Mouse (Mus musculus): ENCODE measurements around the gene Amigo2. TPM values are rescaled to one million over a fixed set of nuclear protein-coding genes. Genes with fewer than 3 reads are reported as not detected.

Gene Amigo2
- total and polyA plus RNA-seq, 3 experiments: 2.3 to 6.9 (median 6.1) TPM

- Histone ChIP-seq H3K4me1 (ENCODE audit: control insufficient read depth, insufficient read depth, low read length) (peaks cover 6% of the 10 kb centered on the region), H3K36me3 (ENCODE audit: control insufficient read depth, insufficient read depth, low read length) (no peaks in the 10 kb centered on the region), H3K27ac (no peak overlapping the region), H3K27me3 (ENCODE audit: control insufficient read depth, insufficient read depth, low read length) (no peaks in the 10 kb centered on the region), H3K9ac (ENCODE audit: low read depth, low read length) (no peak overlapping the region), H3K4me3 (no peak overlapping the region), H3K79me2 (replicated peaks; ENCODE audit: control insufficient read depth, insufficient read depth, low read length) (no peaks in the 10 kb centered on the region)
- DNase-seq: no peak
- intact Hi-C loops (cut with DNase I): no loop called here
- whole genome bisulfite sequencing: 79% methylated on average over 11 of the region's 11 CpGs
- no peak for TF ChIP-seq EP300 (IDR thresholded peaks at IDR 0.05; ENCODE audit: insufficient read depth, low read depth, low read length)
- TF ChIP-seq CTCF (IDR thresholded peaks at IDR 0.05): no peak
- TF ChIP-seq POLR2A (IDR thresholded peaks at IDR 0.05; ENCODE audit: insufficient read depth, low read depth, low read length): no peak
Observed at GRCm38 (mm10) chr15:97259968-97260597, 13.0 kb upstream of the Amigo2 start.

GRCm38 (mm10) chr15:97259300-97259699 is 12.2 kb upstream of the Amigo2 start:
- Histone ChIP-seq H3K27me3 (ENCODE audit: control insufficient read depth, insufficient read depth, low read length) (no peaks in the 10 kb centered on the region), H3K79me2 (replicated peaks; ENCODE audit: control insufficient read depth, insufficient read depth, low read length) (no peaks in the 10 kb centered on the region), H3K9ac (ENCODE audit: low read depth, low read length) (no peak overlapping the region), H3K27ac (no peak overlapping the region), H3K4me1 (ENCODE audit: control insufficient read depth, insufficient read depth, low read length) (peaks cover 6% of the 10 kb centered on the region), H3K36me3 (ENCODE audit: control insufficient read depth, insufficient read depth, low read length) (no peaks in the 10 kb centered on the region), H3K4me3 (no peak overlapping the region)
- TF ChIP-seq EP300 (IDR thresholded peaks at IDR 0.05; ENCODE audit: insufficient read depth, low read depth, low read length) (no peak), POLR2A (IDR thresholded peaks at IDR 0.05; ENCODE audit: insufficient read depth, low read depth, low read length) (no peak), CTCF (IDR thresholded peaks at IDR 0.05) (no peak)
- WGBS: 56% methylated on average over 8 of the region's 8 CpGs
- DNase-seq: no peak
- intact Hi-C loops (cut with DNase I): no loop called here

- H3K79me2 ChIP-seq (replicated peaks; ENCODE audit: control insufficient read depth, insufficient read depth, low read length): no peaks in the 10 kb centered on the region
- 91% methylated on average over 17 of the region's 17 CpGs for WGBS
Observed at GRCm38 (mm10) chr15:97258483-97259230, 11.6 kb upstream of the Amigo2 start.

GRCm38 (mm10) chr15:97257206-97257775 is 10.2 kb upstream of the Amigo2 start:
- H3K4me1 ChIP-seq (ENCODE audit: control insufficient read depth, insufficient read depth, low read length): peaks cover 6% of the 10 kb centered on the region
- no peaks in the 10 kb centered on the region for H3K79me2 ChIP-seq (replicated peaks; ENCODE audit: control insufficient read depth, insufficient read depth, low read length)
- H3K4me3 ChIP-seq: no peak overlapping the region
- no peak overlapping the region; the same call in 1 of the 2 replicates for H3K27ac ChIP-seq
- intact Hi-C loops (cut with DNase I): no loop called here
- no peak overlapping the region for H3K9ac ChIP-seq (ENCODE audit: low read depth, low read length)
- DNase-seq: no peak
- H3K36me3 ChIP-seq (ENCODE audit: control insufficient read depth, insufficient read depth, low read length): no peaks in the 10 kb centered on the region
- H3K27me3 ChIP-seq (ENCODE audit: control insufficient read depth, insufficient read depth, low read length): no peaks in the 10 kb centered on the region
- TF ChIP-seq EP300 (IDR thresholded peaks at IDR 0.05; ENCODE audit: insufficient read depth, low read depth, low read length) (no peak), POLR2A (IDR thresholded peaks at IDR 0.05; ENCODE audit: insufficient read depth, low read depth, low read length) (no peak)
- WGBS: 39% methylated on average over 8 of the region's 8 CpGs

More at GRCm38 (mm10) chr15:97258483-97259230, 11.6 kb upstream of the Amigo2 start:
- no peak for DNase-seq
- Histone ChIP-seq H3K36me3 (ENCODE audit: control insufficient read depth, insufficient read depth, low read length) (no peaks in the 10 kb centered on the region), H3K4me1 (ENCODE audit: control insufficient read depth, insufficient read depth, low read length) (peaks cover 6% of the 10 kb centered on the region), H3K9ac (ENCODE audit: low read depth, low read length) (no peak overlapping the region), H3K27me3 (ENCODE audit: control insufficient read depth, insufficient read depth, low read length) (no peaks in the 10 kb centered on the region), H3K27ac (no peak overlapping the region), H3K4me3 (no peak overlapping the region)
- intact Hi-C loops (cut with DNase I): no loop called here
- TF ChIP-seq EP300 (IDR thresholded peaks at IDR 0.05; ENCODE audit: insufficient read depth, low read depth, low read length) (no peak), CTCF (IDR thresholded peaks at IDR 0.05) (no peak), POLR2A (IDR thresholded peaks at IDR 0.05; ENCODE audit: insufficient read depth, low read depth, low read length) (no peak)

GRCm38 (mm10) chr15:97256411-97256810 is 9.3 kb upstream of the Amigo2 start:
- no peak overlapping the region for H3K9ac ChIP-seq (ENCODE audit: low read depth, low read length)
- no peaks in the 10 kb centered on the region for H3K79me2 ChIP-seq (replicated peaks; ENCODE audit: control insufficient read depth, insufficient read depth, low read length)
- TF ChIP-seq EP300 (IDR thresholded peaks at IDR 0.05; ENCODE audit: insufficient read depth, low read depth, low read length) (no peak), CTCF (IDR thresholded peaks at IDR 0.05) (no peak), POLR2A (IDR thresholded peaks at IDR 0.05; ENCODE audit: insufficient read depth, low read depth, low read length) (no peak)
- 93% methylated on average over 11 of the region's 11 CpGs for WGBS
- no peak overlapping the region for H3K4me3 ChIP-seq
- H3K4me1 ChIP-seq (ENCODE audit: control insufficient read depth, insufficient read depth, low read length): peaks cover 6% of the 10 kb centered on the region
- DNase-seq: no peak
- no peaks in the 10 kb centered on the region for H3K36me3 ChIP-seq (ENCODE audit: control insufficient read depth, insufficient read depth, low read length)
- no peak overlapping the region for H3K27ac ChIP-seq
- intact Hi-C loops (cut with DNase I): no loop called here
- no peaks in the 10 kb centered on the region for H3K27me3 ChIP-seq (ENCODE audit: control insufficient read depth, insufficient read depth, low read length)

GRCm38 (mm10) chr15:97255800-97256199 is 8.7 kb upstream of the Amigo2 start:
- intact Hi-C loops (cut with DNase I): no loop called here
- no peak overlapping the region for H3K4me3 ChIP-seq
- no peaks in the 10 kb centered on the region for H3K27me3 ChIP-seq (ENCODE audit: control insufficient read depth, insufficient read depth, low read length)
- H3K79me2 ChIP-seq (replicated peaks; ENCODE audit: control insufficient read depth, insufficient read depth, low read length): no peaks in the 10 kb centered on the region
- no peak for DNase-seq
- no peak overlapping the region for H3K9ac ChIP-seq (ENCODE audit: low read depth, low read length)
- TF ChIP-seq EP300 (IDR thresholded peaks at IDR 0.05; ENCODE audit: insufficient read depth, low read depth, low read length): no peak
- no peak for TF ChIP-seq POLR2A (IDR thresholded peaks at IDR 0.05; ENCODE audit: insufficient read depth, low read depth, low read length)
- no peak for TF ChIP-seq CTCF (IDR thresholded peaks at IDR 0.05)
- H3K27ac ChIP-seq: no peak overlapping the region
- peaks cover 6% of the 10 kb centered on the region for H3K4me1 ChIP-seq (ENCODE audit: control insufficient read depth, insufficient read depth, low read length)
- 70% methylated on average over 3 of the region's 3 CpGs for WGBS
- no peaks in the 10 kb centered on the region for H3K36me3 ChIP-seq (ENCODE audit: control insufficient read depth, insufficient read depth, low read length)

Measured in heart, adult 2 months (tissue).